Mouse (Mus musculus) layer of hippocampus, postnatal 14 days (tissue): Measurements from ENCODE around the gene Dixdc1. TPM values are rescaled to one million over a fixed set of nuclear protein-coding genes. Genes with fewer than 3 reads are reported as not detected.

Source experiments
- DNase-seq, 2 experiments: peaks; one replicate each; pipeline ENCODE4 v3.0.0; 2021 to 2022; ENCODE audit warnings: low spot score in 2 of 2, mixed read lengths in 1 of 2
- total RNA-seq, 2 experiments: library from RNA; stranded (reverse); gene quantifications; 2 replicates each; pipeline ENCODE4 v1.2.3; 2021

The Dixdc1 gene
- total RNA-seq, 2 experiments from 2014 or later: 75.2 to 79.8 TPM

DNA sequence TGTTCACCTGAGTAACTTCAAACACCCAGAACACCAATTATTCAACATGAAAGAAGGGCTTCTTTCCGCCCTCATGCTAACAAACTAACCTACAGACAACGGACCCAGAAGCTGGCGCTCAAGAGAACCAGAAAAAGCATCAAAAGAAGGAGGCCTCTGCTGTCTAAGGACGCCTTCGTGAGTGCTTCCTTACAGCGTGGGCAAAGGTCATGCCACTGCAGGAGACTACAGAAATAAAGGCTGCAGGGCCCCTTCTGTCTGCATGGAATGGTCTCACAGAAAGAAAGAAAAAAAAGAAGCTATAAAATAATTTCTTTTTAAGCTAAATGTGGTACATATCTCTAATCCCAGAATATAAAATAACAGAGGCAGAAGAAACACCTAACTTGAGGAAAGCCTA lies 34.4 kb downstream of the Dixdc1 start:
- no peak for DNase-seq

- DNase-seq: no peak
Measured at GRCm38 (mm10) chr9:50700921-50701691, 38.2 kb downstream of the Dixdc1 start.

DNA sequence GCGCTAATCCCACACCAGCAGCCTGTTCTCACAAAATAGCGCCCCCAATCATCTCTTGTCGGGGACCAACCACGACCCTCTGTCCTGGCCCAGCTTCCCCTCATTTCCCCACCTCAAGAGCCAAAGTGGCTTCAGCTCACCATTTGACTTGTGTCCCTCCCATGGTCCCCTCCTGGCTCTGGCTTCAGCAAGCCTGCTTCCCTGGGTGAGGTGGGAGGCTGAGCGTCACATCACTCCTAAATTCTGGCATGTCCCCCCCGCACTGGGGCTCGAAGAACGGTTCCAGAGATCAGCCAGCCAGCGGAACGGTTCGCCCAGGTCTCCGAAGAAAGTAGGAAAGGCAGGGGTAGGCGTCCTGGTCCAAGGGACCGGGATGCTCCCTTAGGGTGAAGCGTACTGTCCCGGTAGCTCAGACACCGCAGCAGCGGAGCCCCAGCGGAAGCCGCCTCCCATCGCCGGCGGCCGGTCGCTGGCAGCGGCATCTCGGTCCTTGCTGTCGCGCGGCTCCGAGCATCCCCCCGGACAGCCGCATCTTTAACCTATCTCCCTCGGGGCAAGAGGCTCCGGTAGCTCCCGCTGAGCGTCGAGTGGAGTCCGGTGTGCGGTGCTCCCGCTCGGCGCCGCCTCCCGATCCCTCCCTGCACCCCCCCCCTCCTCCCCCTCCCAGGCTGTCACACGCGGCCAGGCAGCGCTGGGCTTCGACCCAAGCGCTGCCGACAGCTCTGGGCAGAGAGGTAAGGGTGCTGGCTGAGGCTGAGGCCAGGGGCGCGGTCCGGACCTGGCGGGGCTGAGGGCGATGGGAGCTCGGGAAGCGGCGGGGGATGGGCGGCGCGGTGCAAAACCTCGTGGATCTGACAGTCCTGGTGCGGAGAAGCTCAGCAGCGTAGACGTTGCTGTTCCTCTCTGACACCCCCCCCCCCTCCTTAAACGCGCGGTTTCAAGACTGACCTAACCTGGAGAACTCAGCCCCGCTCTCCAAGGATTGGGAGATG lies 40.6 kb downstream of the Dixdc1 start:
- peak; percentile 60 to 71 for DNase-seq

GRCm38 (mm10) chr9:50697706-50698041 lies 41.6 kb downstream of the Dixdc1 start:
- peak; percentile 70 to 90 for DNase-seq

DNA sequence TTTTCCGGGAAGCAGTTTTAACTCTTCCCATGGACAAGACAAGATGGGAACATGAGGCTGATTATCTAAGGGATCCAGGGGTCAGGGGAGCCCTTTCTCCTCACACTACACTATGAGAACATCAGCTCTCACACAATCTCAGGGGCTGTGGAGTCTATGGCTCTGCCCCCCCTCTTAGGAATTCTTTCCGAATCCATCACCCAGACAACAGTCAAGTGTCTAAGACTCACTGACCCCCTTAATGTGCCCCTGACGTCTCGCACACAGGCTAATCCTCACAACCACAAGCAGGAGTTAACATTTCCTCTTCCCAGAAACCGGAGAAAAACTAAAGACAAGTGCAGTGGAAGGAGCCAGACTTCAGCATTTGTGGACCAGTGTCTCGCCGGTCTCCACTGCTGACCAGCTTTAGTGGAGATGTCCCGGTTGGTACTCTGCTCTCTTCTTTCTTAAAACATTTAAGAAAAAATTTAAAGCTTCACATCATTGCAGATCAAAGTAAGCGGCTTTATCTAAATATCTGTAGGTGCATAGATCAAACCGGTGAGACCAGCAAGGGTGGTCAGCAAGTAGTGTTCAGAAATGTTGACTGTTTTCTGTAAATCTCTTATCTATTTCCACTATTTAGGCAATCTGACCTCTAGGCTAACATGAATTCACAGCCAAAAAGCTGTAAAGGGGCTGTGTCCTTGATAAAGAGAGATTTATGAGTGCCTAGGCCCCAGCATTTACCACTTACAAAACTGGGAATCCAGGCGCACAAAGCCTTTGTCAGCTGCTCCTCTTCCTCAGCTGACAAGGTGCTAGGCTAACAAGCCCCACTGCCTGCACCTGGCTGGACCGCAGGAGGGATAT lies 42.2 kb downstream of the Dixdc1 start:
- no peak for DNase-seq

DNA sequence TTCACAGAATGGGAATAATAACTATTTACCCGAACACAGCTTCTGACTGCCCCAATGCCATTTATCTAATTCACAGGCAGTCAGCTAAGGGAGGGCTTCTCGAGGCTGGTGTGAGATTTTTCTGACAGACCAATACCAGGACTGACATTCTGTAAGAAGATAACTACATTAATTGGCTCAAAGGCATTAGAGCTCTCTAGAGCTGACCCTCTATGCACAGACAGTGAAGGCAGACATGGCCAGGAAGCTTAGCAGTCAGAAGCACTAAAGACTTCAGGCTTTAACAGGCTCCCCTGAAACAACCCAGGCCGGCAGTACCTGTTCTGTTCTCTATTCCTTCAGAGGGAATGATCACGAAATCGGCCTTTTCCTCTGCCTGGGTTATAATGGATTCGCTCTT lies 44.2 kb downstream of the Dixdc1 start:
- DNase-seq: no peak

- no peak for DNase-seq
Measured at GRCm38 (mm10) chr9:50693631-50694030, 45.7 kb downstream of the Dixdc1 start.

DNA sequence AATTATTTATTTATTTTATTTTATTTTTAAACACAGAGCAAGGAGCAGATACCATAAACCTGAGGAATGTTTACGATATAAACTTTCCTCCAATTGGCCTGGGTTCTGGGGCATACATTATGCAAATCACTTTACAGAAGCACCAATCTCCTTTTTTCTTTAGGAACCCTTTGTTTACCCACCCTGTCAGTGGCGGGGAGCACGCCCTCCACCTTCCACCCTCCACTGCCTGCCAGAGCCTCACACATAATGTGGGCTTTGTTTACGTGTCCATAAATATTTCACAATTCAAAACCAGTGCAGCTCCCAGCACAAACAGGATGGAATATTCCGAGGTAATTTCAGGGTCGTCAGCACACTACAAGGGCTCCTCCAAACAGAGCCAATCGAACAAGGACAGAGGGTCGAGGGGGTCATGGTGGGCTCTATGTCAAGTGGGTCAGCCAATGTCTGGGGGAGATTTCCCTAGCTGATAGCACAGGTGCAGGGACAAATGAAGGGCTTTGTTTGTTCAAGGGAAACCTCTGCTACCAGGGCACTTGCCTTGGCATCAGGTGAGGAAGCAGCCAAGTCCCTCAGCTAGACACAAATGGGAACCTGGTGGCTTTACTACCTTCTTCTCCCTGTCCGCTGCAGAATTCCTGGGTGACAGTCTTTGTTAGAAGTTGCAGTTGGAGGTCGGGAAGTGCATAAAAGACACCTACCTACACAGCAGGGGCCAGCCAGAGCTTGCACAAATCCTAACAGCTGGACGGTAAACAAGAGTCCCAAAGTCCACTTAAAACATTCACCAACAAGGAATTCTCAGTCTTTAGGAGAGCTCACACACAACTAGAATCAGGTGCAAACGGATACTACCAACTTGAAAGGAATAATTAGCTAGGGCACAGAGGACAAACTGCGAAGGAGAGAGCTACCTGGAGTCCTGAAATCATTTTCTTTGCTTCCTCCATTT lies 46.4 kb downstream of the Dixdc1 start:
- DNase-seq: no peak

DNA sequence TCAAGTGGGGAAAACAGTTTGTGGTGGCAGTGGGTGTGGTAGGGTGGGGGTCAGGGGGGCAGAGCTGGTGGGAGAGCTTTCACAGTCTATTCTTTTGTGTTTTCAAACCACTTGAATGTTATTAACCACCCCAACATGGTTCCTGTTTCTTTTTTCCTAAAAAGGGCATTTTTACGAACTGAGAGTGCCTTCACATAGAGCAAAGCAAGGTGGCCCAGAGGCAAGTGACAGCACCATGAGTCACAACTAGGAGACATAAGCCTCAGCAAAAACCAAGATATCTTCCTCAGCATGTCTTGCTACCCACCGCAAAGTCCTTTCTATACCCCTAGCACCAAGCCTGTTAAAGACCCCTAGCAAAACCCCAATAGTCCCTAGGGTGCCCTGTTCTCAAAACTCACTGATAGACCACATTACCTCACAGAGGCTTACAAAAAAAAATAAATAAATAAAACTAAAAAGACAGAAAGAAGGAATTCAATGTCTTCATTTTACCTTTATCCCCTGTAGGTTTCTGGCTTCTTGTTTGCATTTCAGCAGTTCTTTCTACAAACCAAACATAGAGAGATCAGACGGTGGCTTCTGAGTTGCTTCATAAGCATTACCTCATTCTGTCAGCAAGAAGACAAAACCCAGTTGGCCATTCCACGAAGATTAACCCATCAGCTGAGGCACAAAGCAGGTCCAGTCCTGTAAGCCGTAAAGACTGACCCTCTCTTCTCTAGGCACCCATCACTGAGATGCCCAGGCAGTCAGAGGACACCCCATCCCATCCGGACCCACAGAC lies 52.3 kb downstream of the Dixdc1 start:
- DNase-seq: no peak

- DNase-seq: no peak
Measured at GRCm38 (mm10) chr9:50681727-50682126, 57.6 kb downstream of the Dixdc1 start.

DNA sequence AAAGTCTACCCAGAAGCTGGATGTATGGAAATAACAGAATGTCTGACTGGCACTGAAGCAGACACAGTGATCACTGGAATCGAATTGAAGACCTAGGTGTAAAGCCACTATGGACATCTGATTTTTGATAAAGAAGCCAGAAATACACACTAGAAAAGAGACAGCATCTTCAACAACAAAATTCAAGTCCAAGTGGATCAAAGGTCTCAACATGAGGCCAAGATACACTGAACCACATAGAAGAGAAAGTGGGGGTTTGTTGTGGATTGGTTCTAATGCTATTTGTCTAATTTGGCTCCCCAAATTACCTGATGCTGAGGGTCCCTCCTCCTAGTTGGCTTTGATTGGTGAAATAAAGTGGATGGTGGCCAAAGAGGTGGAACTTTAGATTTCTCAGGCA lies 59.9 kb downstream of the Dixdc1 start:
- no peak for DNase-seq

DNA sequence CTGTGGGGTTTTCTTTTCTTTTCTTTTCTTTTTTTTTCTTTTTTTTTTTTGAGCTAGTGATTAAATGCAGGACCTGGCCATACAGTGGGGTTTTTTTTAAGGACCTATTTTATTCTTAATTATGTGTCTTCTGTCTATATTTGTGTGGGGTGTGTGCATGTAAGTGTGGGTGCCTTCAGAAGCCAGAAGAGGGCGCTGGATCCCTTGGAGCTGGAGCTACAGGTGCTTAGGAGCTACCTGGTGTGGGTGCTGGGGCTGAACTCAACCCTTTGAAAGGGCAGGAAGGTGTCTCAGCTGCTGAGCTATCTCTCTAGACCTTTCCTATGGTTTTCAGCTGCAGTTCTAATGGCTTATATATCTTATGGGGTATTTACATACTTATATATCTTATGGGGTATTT lies 64.5 kb downstream of the Dixdc1 start:
- DNase-seq: no peak

GRCm38 (mm10) chr9:50670690-50671089 lies 68.6 kb downstream of the Dixdc1 start:
- DNase-seq: peak in 1 of 2 experiments; percentile 66

DNA sequence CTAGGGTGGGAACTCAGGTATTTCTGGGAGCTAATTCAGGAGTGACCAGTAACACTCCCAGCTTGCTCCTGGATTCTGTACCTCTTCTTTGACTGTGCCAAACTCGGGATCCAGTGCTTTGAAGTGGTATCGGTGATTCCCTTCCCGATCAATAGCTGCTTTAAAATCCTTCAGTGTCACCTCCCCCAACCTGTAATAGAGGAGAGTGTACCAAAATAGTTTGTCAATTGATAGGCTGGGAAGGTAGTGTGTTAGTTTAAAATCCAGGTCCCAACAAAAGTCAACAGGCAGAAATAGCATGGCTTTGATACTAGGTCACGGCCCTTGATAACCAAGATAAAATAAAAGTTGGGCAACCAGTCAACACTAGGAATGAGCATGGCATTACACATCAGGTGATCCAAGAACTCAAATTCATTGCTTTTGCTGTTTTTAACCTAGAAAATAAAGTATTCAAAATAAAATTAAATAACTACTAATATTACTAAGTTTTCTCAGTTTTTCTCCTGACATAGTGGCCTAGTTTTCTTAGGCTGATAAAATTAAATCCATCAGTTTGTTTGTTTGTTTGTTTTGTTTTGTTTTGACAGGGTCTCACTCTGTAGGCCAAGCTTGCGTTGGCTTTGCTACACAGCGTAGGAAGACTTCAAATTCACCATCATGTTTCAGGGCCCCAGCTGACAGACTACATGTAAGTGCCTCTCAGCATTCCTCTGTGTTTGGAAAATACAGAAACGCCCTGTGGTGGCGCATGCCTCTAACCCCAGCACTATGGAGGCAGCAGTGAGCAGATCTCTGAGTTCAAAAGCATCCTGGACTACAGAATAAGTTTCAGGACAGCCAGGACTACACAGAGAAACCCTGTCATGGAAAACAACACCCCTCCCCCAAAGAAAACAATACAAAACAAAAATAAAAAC lies 71.5 kb downstream of the Dixdc1 start:
- DNase-seq: no peak

DNA sequence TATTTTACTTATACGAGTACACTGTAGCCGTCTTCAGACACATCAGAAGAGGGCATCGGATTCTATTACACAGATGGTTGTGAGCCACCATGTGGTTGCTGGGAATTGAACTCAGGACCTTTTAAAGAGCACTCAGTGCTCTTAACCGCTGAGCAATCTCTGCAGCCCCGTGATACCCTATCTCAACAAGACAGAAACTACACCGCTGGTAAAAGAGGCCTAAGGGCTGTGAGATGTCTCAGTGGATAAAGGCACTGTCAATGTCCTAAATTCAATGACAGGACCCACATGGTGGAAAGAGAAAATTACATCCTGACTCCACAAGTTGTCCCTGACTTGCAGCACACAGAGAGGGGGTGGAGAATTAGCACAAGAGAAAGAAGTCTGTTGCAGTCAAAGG lies 72.9 kb downstream of the Dixdc1 start:
- DNase-seq: no peak

DNA sequence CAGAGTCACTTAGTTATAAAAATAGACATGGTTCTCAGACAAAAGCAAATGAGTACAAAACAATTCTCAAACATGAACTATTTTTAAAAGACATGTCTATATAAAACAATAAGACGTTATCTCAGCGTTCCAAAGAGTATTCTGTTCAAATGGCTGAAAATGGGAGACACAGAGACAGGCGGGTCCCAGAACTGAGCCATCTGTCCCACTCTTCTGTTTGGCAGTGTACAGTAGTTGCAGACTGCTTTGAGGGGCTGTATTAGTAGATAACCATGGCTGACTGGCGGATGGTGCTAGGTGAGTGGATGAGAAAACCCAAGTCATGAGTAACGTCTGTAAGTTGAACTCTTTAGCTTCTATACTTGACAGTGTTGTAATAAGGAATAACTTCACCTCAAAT lies 74.5 kb downstream of the Dixdc1 start:
- DNase-seq: peak in 1 of 2 experiments; percentile 62

DNA sequence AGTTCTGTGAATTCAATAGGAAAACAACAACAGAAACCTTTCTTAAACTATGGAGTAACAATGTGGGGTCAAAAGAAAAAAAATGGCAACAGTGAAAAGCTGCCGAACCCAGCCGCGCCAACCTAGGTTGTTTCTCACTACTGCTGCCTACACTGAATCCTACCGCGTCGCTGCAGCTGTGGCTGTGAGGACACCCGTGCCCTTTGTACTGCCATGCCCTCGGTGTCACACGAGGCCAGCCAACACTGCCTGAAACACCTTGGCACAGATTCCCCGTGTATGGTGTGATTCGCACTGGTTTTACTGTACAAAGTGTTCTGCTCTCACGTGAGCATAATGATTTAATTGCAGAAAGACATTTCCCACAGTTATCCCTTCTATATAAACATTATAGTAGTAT lies 78.9 kb downstream of the Dixdc1 start:
- no peak for DNase-seq
